Mouse (Mus musculus): ENCODE results near the gene Morc2a.

GRCm38 (mm10) chr11:3647688-3648087 is 1.3 kb upstream of the Morc2a start:
- TF ChIP-seq CTCF (IDR thresholded peaks at IDR 0.05; ENCODE audit: insufficient read depth, low read depth, low read length), result no peak
- no peak for TF ChIP-seq POLR2A (IDR thresholded peaks at IDR 0.05; ENCODE audit: insufficient read depth, low read depth, low read length)

Data from olfactory bulb, adult 2 months (tissue).